8 mouse cellular contexts compared by ENCODE assay signal in genomic region chr15:101283183-101283910, GRCm38 (mm10). TPM values are rescaled to one million over a fixed set of nuclear protein-coding genes. Genes with fewer than 3 reads are reported as not detected.
A peak's percentile ranks its signal among the peaks of the same experiment; 100 is the strongest.
DNase-seq lines count a peak whose midpoint lies in the region; ATAC-seq and TF ChIP-seq lines count a peak whose summit lies in the region.

No protein-coding gene starts in this region.

- H3K4me1 ChIP-seq in embryonic facial prominence, embryonic 13.5 days, result peaks cover 23% of the 10 kb centered on the region

- peak overlapping the region; percentile 90 for H3K4me3 ChIP-seq in embryonic facial prominence, embryonic 13.5 days
- peak overlapping the region; percentile 85 for H3K4me3 ChIP-seq in layer of hippocampus, adult 2 months

- ATAC-seq in embryonic facial prominence, embryonic 13.5 days (ENCODE audit: insufficient number of reproducible peaks, insufficient read depth, low FRiP score, low TSS enrichment, low read depth), result peak; percentile 40; the same call in 1 of the 2 replicates

- H3K9ac ChIP-seq in embryonic facial prominence, embryonic 13.5 days, result peak overlapping the region; percentile 89

- peaks cover 24% of the 10 kb centered on the region for H3K36me3 ChIP-seq in embryonic facial prominence, embryonic 13.5 days

- WGBS in embryonic facial prominence, embryonic 13.5 days, result 1% methylated on average over 26 of the region's 26 CpGs

- H3K9me3 ChIP-seq in embryonic facial prominence, embryonic 13.5 days, result no peaks in the 10 kb centered on the region

- H3K27ac ChIP-seq in embryonic facial prominence, embryonic 13.5 days, result peak overlapping the region; percentile 86; the same call in 1 of the 2 replicates
- peak overlapping the region; percentile 100 for H3K27ac ChIP-seq in layer of hippocampus, adult 2 months

- DNase-seq in adrenal gland, adult 2 months, result peak; percentile 72
- DNase-seq in adrenal gland, postnatal 25 days, result no peak
- DNase-seq in adrenal gland, postnatal 14 days, result peak; percentile 75
- DNase-seq in heart, postnatal 4 days, result peak; percentile 71
- DNase-seq in layer of hippocampus, adult 2 months (ENCODE audit: low spot score in 2 of 2), result peak; percentile 72 to 75
- peak; percentile 88 for DNase-seq in lung, postnatal 36 days
- DNase-seq in retina, postnatal 7 days (ENCODE audit: low read depth, low spot score), result peak; percentile 67

- TF ChIP-seq CTCF in layer of hippocampus, adult 2 months (conservative IDR thresholded peaks at IDR 0.05), result peak; percentile 74

- no peaks in the 10 kb centered on the region for H3K27me3 ChIP-seq in embryonic facial prominence, embryonic 13.5 days

- H3K4me2 ChIP-seq in embryonic facial prominence, embryonic 13.5 days, result peak overlapping the region; percentile 92

RNA-seq across cellular contexts. Expression of gene Atg101, which starts 0.7 kb away (rescaled TPM):
- 10 to 100 TPM; 38.6 to 58.8 TPM for total RNA-seq in adrenal gland, adult 2 months (2021)
- 31.9 and 35.4 TPM in 2 replicates for polyA plus RNA-seq in adrenal gland, adult 2 months (2012; rRNA removed)
- 40.6 and 44.5 TPM in 2 replicates for total RNA-seq in adrenal gland, postnatal 25 days (2021)
- total RNA-seq in adrenal gland, postnatal 14 days (2021), result 64.4 and 97.1 TPM in 2 replicates
- polyA plus RNA-seq in embryonic facial prominence, embryonic 13.5 days (2015; fragmentation: Nextera tagmentation; extraction: Ambion mirVana), result 65.9 and 68.4 TPM in 2 replicates
- total RNA-seq in heart, postnatal 4 days (2021), result 10 to 100 TPM; 21.7 to 23.3 TPM
- 10 to 100 TPM; 50.6 to 53.3 TPM for total RNA-seq in layer of hippocampus, adult 2 months (2021)

RNA-seq across cellular contexts. Expression of gene 6030408B16Rik, which starts 9.7 kb away (rescaled TPM):
- total RNA-seq in adrenal gland, adult 2 months (2021), result under 1 TPM; 0.40 to 0.52 TPM
- 1.4 and 2.0 TPM in 2 replicates for polyA plus RNA-seq in adrenal gland, adult 2 months (2012; rRNA removed)
- total RNA-seq in adrenal gland, postnatal 25 days (2021), result 0.27 TPM in 1 of 2 replicates, not detected in the other
- 2.1 and 2.4 TPM in 2 replicates for total RNA-seq in adrenal gland, postnatal 14 days (2021)
- 0.56 and 0.60 TPM in 2 replicates for polyA plus RNA-seq in embryonic facial prominence, embryonic 13.5 days (2015; fragmentation: Nextera tagmentation; extraction: Ambion mirVana)
- 1 to 10 TPM; 4.3 to 4.6 TPM for total RNA-seq in heart, postnatal 4 days (2021)
- total RNA-seq in layer of hippocampus, adult 2 months (2021), result under 1 TPM in 1 of 2 experiments, not detected in 1; 0.54 TPM

RNA-seq across cellular contexts. Expression of gene Nr4a1, which starts 29.3 kb away (rescaled TPM):
- 100 to 1,000 TPM; 560 to 565 TPM for total RNA-seq in adrenal gland, adult 2 months (2021)
- polyA plus RNA-seq in adrenal gland, adult 2 months (2012; rRNA removed), result 162 and 415 TPM in 2 replicates
- 98.7 and 131 TPM in 2 replicates for total RNA-seq in adrenal gland, postnatal 25 days (2021)
- total RNA-seq in adrenal gland, postnatal 14 days (2021), result 357 and 680 TPM in 2 replicates
- 9.1 and 9.5 TPM in 2 replicates for polyA plus RNA-seq in embryonic facial prominence, embryonic 13.5 days (2015; fragmentation: Nextera tagmentation; extraction: Ambion mirVana)
- 10 to 100 TPM; 48.1 to 49.6 TPM for total RNA-seq in heart, postnatal 4 days (2021)
- total RNA-seq in layer of hippocampus, adult 2 months (2021), result 10 to 100 TPM; 39.8 to 54.8 TPM

RNA-seq across cellular contexts. Expression of gene Grasp, which starts 59.4 kb away (rescaled TPM):
- 10 to 100 TPM; 16.4 to 21.0 TPM for total RNA-seq in adrenal gland, adult 2 months (2021)
- polyA plus RNA-seq in adrenal gland, adult 2 months (2012; rRNA removed), result 53.0 and 60.3 TPM in 2 replicates
- 9.8 and 16.3 TPM in 2 replicates for total RNA-seq in adrenal gland, postnatal 25 days (2021)
- 20.7 and 29.7 TPM in 2 replicates for total RNA-seq in adrenal gland, postnatal 14 days (2021)
- polyA plus RNA-seq in embryonic facial prominence, embryonic 13.5 days (2015; fragmentation: Nextera tagmentation; extraction: Ambion mirVana), result 7.4 and 8.0 TPM in 2 replicates
- total RNA-seq in heart, postnatal 4 days (2021), result 10 to 100 TPM; 13.9 to 15.1 TPM
- total RNA-seq in layer of hippocampus, adult 2 months (2021), result 10 to 100 TPM; 79.5 to 82.7 TPM
